Mouse (Mus musculus) stomach, postnatal 0 days (tissue): ENCODE measurements around the gene Stag3.

Experiments used
- CTCF ChIP-seq: IDR thresholded peaks from 2 replicates; pipeline ENCODE4 v1.5.1; 2016; ENCODE audit warnings: antibody characterized with exemption, low read depth, mild to moderate bottlenecking, moderate library complexity
- EP300 ChIP-seq: optimal IDR thresholded peaks from 2 replicates; pipeline ENCODE3; 2016; ENCODE audit warnings: antibody characterized with exemption

GRCm38 (mm10) chr5:138262001-138262400 lies 18.0 kb upstream of the Stag3 start:
- no peak for TF ChIP-seq EP300
- TF ChIP-seq CTCF = no peak
